Mouse (Mus musculus) neural tube, embryonic 12.5 days (tissue): ENCODE results near the gene Gpr84. TPM values are rescaled to one million over a fixed set of nuclear protein-coding genes. Genes with fewer than 3 reads are reported as not detected.

Source experiments
- ATAC-seq: fragments of 200-750 bp; cut with Nextera tagmentation; 2 replicates; pipeline ENCODE4 v1.8.0; 2017; ENCODE audit warnings: low read depth, mild to moderate bottlenecking, moderate TSS enrichment, moderate library complexity; ENCODE audit not compliant: low FRiP score
- H3K27ac ChIP-seq: fragments of 300-500 bp; sonication (generic); 2 replicates; pipeline ENCODE4 v1.5.1; 2016
- H3K27me3 ChIP-seq: fragments of 300-500 bp; sonication (generic); replicated peaks from 2 replicates; pipeline ENCODE4 v1.6.1; 2016; ENCODE audit warnings: mild to moderate bottlenecking
- H3K36me3 ChIP-seq: fragments of 300-500 bp; sonication (generic); 2 replicates; pipeline ENCODE4 v1.6.1; 2016; ENCODE audit warnings: mild to moderate bottlenecking
- H3K4me1 ChIP-seq: fragments of 300-500 bp; sonication (generic); 2 replicates; pipeline ENCODE4 v1.6.1; 2016
- H3K4me2 ChIP-seq: fragments of 300-500 bp; sonication (generic); replicated peaks from 2 replicates; pipeline ENCODE4 v1.6.1; 2016; ENCODE audit warnings: mild to moderate bottlenecking
- H3K4me3 ChIP-seq: fragments of 300-500 bp; sonication (generic); 2 replicates; pipeline ENCODE4 v1.5.1; 2016
- H3K9ac ChIP-seq: fragments of 300-500 bp; sonication (generic); 2 replicates; pipeline ENCODE4 v1.6.1; 2016; ENCODE audit warnings: mild to moderate bottlenecking
- H3K9me3 ChIP-seq: fragments of 300-500 bp; sonication (generic); 2 replicates; pipeline ENCODE4 v1.6.1; 2016; ENCODE audit warnings: mild to moderate bottlenecking
- WGBS: fragments of 180-500 bp; shearing (Covaris S2); methylation state at CpG from one replicate; pipeline ENCODE4 v1.1.7; 2016; 5-methylcytosine and 5-hydroxymethylcytosine counted together
- polyA plus RNA-seq: library from polyadenylated mRNA; unstranded; fragments of >200 nt; fragmentation: Nextera tagmentation; extraction: Ambion mirVana; gene quantifications from 2 replicates; pipeline ENCODE4 v1.2.1, GENCODE M21; 2016

Gpr84 gene
- 0.25 and 0.29 TPM in 2 replicates for polyA plus RNA-seq

- Histone ChIP-seq H3K9me3 (no peaks in the 10 kb centered on the region), H3K9ac (no peak within 1 kb of the TSS), H3K4me2 (no peak within 1 kb of the TSS), H3K36me3 (no peaks in the 10 kb centered on the region), H3K4me3 (no peak within 1 kb of the TSS), H3K4me1 (peaks cover 40% of the 10 kb centered on the region), H3K27me3 (peaks cover 3% of the 10 kb centered on the region; the same call in 1 of the 2 replicates), H3K27ac (no peak within 1 kb of the TSS)
- no peak for ATAC-seq
- 73% methylated on average over 6 of the region's 6 CpGs for WGBS
These were observed at the start of gene Gpr84 for GRCm38 (mm10) chr15:103310365-103310910. TSS of gene Gpr84 (minus strand) at chr15:103310612.

- Histone ChIP-seq H3K9me3 (no peaks in the 10 kb centered on the region), H3K27ac (no peak overlapping the region), H3K9ac (no peak overlapping the region), H3K4me2 (no peak overlapping the region), H3K27me3 (no peaks in the 10 kb centered on the region; the same call in 1 of the 2 replicates), H3K4me3 (no peak overlapping the region), H3K4me1 (peaks cover 6% of the 10 kb centered on the region; the same call in 1 of the 2 replicates), H3K36me3 (no peaks in the 10 kb centered on the region)
- 92% methylated on average over 5 of the region's 5 CpGs for WGBS
- no peak for ATAC-seq
These were observed 49.6 kb upstream of the Gpr84 start for GRCm38 (mm10) chr15:103359869-103360602.

- 54% methylated on average over 1 of the region's 1 CpGs for WGBS
- Histone ChIP-seq H3K36me3 (no peaks in the 10 kb centered on the region), H3K9ac (no peak overlapping the region), H3K9me3 (no peaks in the 10 kb centered on the region), H3K4me3 (no peak overlapping the region), H3K4me2 (no peak overlapping the region), H3K4me1 (peaks cover 6% of the 10 kb centered on the region; the same call in 1 of the 2 replicates), H3K27ac (no peak overlapping the region), H3K27me3 (no peaks in the 10 kb centered on the region; the same call in 1 of the 2 replicates)
- 0 out of 2 replicates have a peak, but pooled peaks have one; percentile 13 for ATAC-seq
These were observed 48.7 kb upstream of the Gpr84 start for GRCm38 (mm10) chr15:103359122-103359510.

- H3K27ac ChIP-seq = no peak overlapping the region
- WGBS = 39% methylated on average over 4 of the region's 4 CpGs
- no peak overlapping the region for H3K9ac ChIP-seq
- no peaks in the 10 kb centered on the region for H3K27me3 ChIP-seq
- no peaks in the 10 kb centered on the region for H3K9me3 ChIP-seq
- H3K4me1 ChIP-seq = peaks cover 6% of the 10 kb centered on the region; the same call in 1 of the 2 replicates
- ATAC-seq = 0 out of 2 replicates have a peak, but pooled peaks have one; percentile 61
- no peak overlapping the region for H3K4me2 ChIP-seq
- H3K36me3 ChIP-seq = no peaks in the 10 kb centered on the region
- H3K4me3 ChIP-seq = no peak overlapping the region
These were observed 48.1 kb upstream of the Gpr84 start for GRCm38 (mm10) chr15:103358278-103359121.

GRCm38 (mm10) chr15:103357817-103358216 lies 47.4 kb upstream of the Gpr84 start:
- Histone ChIP-seq H3K4me2 (no peak overlapping the region), H3K27me3 (no peaks in the 10 kb centered on the region), H3K9me3 (no peaks in the 10 kb centered on the region), H3K27ac (no peak overlapping the region), H3K36me3 (no peaks in the 10 kb centered on the region), H3K4me3 (no peak overlapping the region), H3K9ac (no peak overlapping the region), H3K4me1 (peaks cover 6% of the 10 kb centered on the region; the same call in 1 of the 2 replicates)
- WGBS = 79% methylated on average over 4 of the region's 4 CpGs
- ATAC-seq = no peak

GRCm38 (mm10) chr15:103356130-103356529 lies 45.7 kb upstream of the Gpr84 start:
- H3K4me2 ChIP-seq = no peak overlapping the region
- H3K36me3 ChIP-seq = peaks cover 7% of the 10 kb centered on the region; the same call in 1 of the 2 replicates
- no peak overlapping the region for H3K4me3 ChIP-seq
- 87% methylated on average over 4 of the region's 4 CpGs for WGBS
- no peaks in the 10 kb centered on the region for H3K27me3 ChIP-seq
- H3K9me3 ChIP-seq = no peaks in the 10 kb centered on the region
- H3K27ac ChIP-seq = no peak overlapping the region
- no peak overlapping the region for H3K9ac ChIP-seq
- peaks cover 6% of the 10 kb centered on the region; the same call in 1 of the 2 replicates for H3K4me1 ChIP-seq
- ATAC-seq = no peak

GRCm38 (mm10) chr15:103355420-103355819 lies 45.0 kb upstream of the Gpr84 start:
- ATAC-seq = no peak
- no peak overlapping the region for H3K9ac ChIP-seq
- 81% methylated on average over 4 of the region's 4 CpGs for WGBS

GRCm38 (mm10) chr15:103354690-103355089 lies 44.3 kb upstream of the Gpr84 start:
- H3K36me3 ChIP-seq = peaks cover 16% of the 10 kb centered on the region
- H3K27ac ChIP-seq = no peak overlapping the region
- H3K4me2 ChIP-seq = no peak overlapping the region
- no peak overlapping the region for H3K9ac ChIP-seq
- no peaks in the 10 kb centered on the region for H3K27me3 ChIP-seq
- peaks cover 6% of the 10 kb centered on the region; the same call in 1 of the 2 replicates for H3K4me1 ChIP-seq
- ATAC-seq = no peak
- WGBS = 82% methylated on average over 2 of the region's 2 CpGs
- H3K9me3 ChIP-seq = no peaks in the 10 kb centered on the region
- no peak overlapping the region for H3K4me3 ChIP-seq

More at GRCm38 (mm10) chr15:103355420-103355819, 45.0 kb upstream of the Gpr84 start:
- peaks cover 6% of the 10 kb centered on the region; the same call in 1 of the 2 replicates for H3K4me1 ChIP-seq
- H3K4me2 ChIP-seq = no peak overlapping the region
- peaks cover 14% of the 10 kb centered on the region for H3K36me3 ChIP-seq
- no peaks in the 10 kb centered on the region for H3K27me3 ChIP-seq
- H3K27ac ChIP-seq = no peak overlapping the region
- H3K4me3 ChIP-seq = no peak overlapping the region
- no peaks in the 10 kb centered on the region for H3K9me3 ChIP-seq

- no peak for ATAC-seq
- 93% methylated on average over 11 of the region's 11 CpGs for WGBS
- peaks cover 2% of the 10 kb centered on the region; the same call in 1 of the 2 replicates for H3K4me1 ChIP-seq
These were observed 43.3 kb upstream of the Gpr84 start for GRCm38 (mm10) chr15:103353511-103354256.

GRCm38 (mm10) chr15:103352856-103353255 lies 42.4 kb upstream of the Gpr84 start:
- 50% methylated on average over 4 of the region's 4 CpGs for WGBS
- Histone ChIP-seq H3K9ac (no peak overlapping the region), H3K27me3 (no peaks in the 10 kb centered on the region), H3K4me1 (no peaks in the 10 kb centered on the region), H3K27ac (no peak overlapping the region), H3K36me3 (peaks cover 16% of the 10 kb centered on the region), H3K4me3 (no peak overlapping the region), H3K9me3 (no peaks in the 10 kb centered on the region), H3K4me2 (no peak overlapping the region)
- no peak for ATAC-seq

More at GRCm38 (mm10) chr15:103353511-103354256, 43.3 kb upstream of the Gpr84 start:
- Histone ChIP-seq H3K9me3 (no peaks in the 10 kb centered on the region), H3K27me3 (no peaks in the 10 kb centered on the region), H3K27ac (no peak overlapping the region), H3K4me2 (no peak overlapping the region), H3K4me3 (no peak overlapping the region), H3K36me3 (peaks cover 16% of the 10 kb centered on the region), H3K9ac (no peak overlapping the region)

- H3K27ac ChIP-seq = no peak overlapping the region
- peaks cover 20% of the 10 kb centered on the region for H3K36me3 ChIP-seq
- no peaks in the 10 kb centered on the region for H3K4me1 ChIP-seq
- no peaks in the 10 kb centered on the region for H3K9me3 ChIP-seq
- H3K4me2 ChIP-seq = no peak overlapping the region
- H3K27me3 ChIP-seq = no peaks in the 10 kb centered on the region
- ATAC-seq = no peak
- WGBS = 12% methylated on average over 2 of the region's 2 CpGs
- H3K4me3 ChIP-seq = no peak overlapping the region
- no peak overlapping the region for H3K9ac ChIP-seq
These were observed 36.9 kb upstream of the Gpr84 start for GRCm38 (mm10) chr15:103347275-103347684.
